Mouse (Mus musculus) heart, embryonic 13.5 days (tissue): ENCODE data around the gene Nhsl2. TPM values are rescaled to one million over a fixed set of nuclear protein-coding genes. Genes with fewer than 3 reads are reported as not detected.
"Not testable (repeated sequence)": the region's sequence is repeated elsewhere in the genome, so short reads cannot be mapped to it uniquely, and the experiment has no call there.

Source experiments
- ATAC-seq: fragments of 200-750 bp; cut with Nextera tagmentation; 2 replicates; pipeline ENCODE4 v1.8.0; 2017; ENCODE audit warnings: moderate TSS enrichment; ENCODE audit not compliant: insufficient number of reproducible peaks, low FRiP score, low TSS enrichment; ENCODE audit errors: extremely low read depth
- H3K27ac ChIP-seq: fragments of 300-500 bp; sonication (generic); replicated peaks from 2 replicates; pipeline ENCODE4 v1.5.1; 2015; ENCODE audit warnings: moderate library complexity, mild to moderate bottlenecking, inconsistent platforms
- H3K27me3 ChIP-seq: fragments of 300-500 bp; sonication (generic); replicated peaks from 2 replicates; pipeline ENCODE4 v1.6.1; 2015; ENCODE audit warnings: mild to moderate bottlenecking, inconsistent platforms
- H3K36me3 ChIP-seq: fragments of 300-500 bp; sonication (generic); 2 replicates; pipeline ENCODE4 v1.6.1; 2015; ENCODE audit warnings: mild to moderate bottlenecking, inconsistent platforms
- H3K4me1 ChIP-seq: fragments of 300-500 bp; sonication (generic); 2 replicates; pipeline ENCODE4 v1.6.1; 2015; ENCODE audit warnings: inconsistent platforms
- H3K4me2 ChIP-seq: fragments of 300-500 bp; sonication (generic); 2 replicates; pipeline ENCODE4 v1.6.1; 2015; ENCODE audit warnings: inconsistent platforms, mild to moderate bottlenecking, moderate library complexity
- H3K4me3 ChIP-seq: fragments of 300-500 bp; sonication (generic); 2 replicates; pipeline ENCODE4 v1.5.1; 2015; ENCODE audit warnings: moderate library complexity, mild to moderate bottlenecking, inconsistent platforms
- H3K9ac ChIP-seq: fragments of 300-500 bp; sonication (generic); 2 replicates; pipeline ENCODE4 v1.6.1; 2015; ENCODE audit warnings: inconsistent platforms, mild to moderate bottlenecking, moderate library complexity
- H3K9me3 ChIP-seq: fragments of 300-500 bp; sonication (generic); 2 replicates; pipeline ENCODE4 v1.6.1; 2016; ENCODE audit warnings: inconsistent platforms
- WGBS: fragments of 180-500 bp; shearing (Covaris S2); methylation state at CpG from one replicate; pipeline ENCODE4 v1.1.7; 2015; ENCODE audit warnings: mixed read lengths; 5-methylcytosine and 5-hydroxymethylcytosine counted together
- polyA plus RNA-seq: library from polyadenylated mRNA; unstranded; fragments of >200 nt; fragmentation: Nextera tagmentation; extraction: Ambion mirVana; gene quantifications from 2 replicates; pipeline ENCODE4 v1.2.1, GENCODE M21; 2015

Gene Nhsl2
- polyA plus RNA-seq, 1 experiment from 2014 or later = 11.1 TPM

DNA sequence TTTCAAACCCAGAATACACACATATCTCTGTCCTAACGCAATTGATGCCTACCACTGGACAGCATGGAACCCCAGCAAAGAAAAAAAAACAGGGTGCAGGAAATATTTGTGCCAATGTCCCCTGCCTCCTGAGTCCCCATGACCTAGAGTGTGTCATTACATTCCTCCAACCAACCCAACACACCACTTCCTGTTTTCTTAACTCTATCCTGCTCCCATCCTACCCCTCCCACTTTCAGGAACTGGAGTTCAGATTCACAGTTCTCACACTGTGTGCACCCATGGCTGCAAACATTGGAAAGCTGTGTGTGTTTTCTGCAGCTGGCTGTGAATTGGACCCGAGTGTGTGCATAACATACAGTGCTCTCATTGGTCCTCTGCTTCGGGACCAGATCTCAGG lies 241.4 kb downstream of the Nhsl2 start:
- no peak for ATAC-seq
- Histone ChIP-seq H3K9me3 (no peaks in the 10 kb centered on the region), H3K4me2 (no peak overlapping the region), H3K27me3 (peaks cover 14% of the 10 kb centered on the region), H3K9ac (no peak overlapping the region), H3K36me3 (no peaks in the 10 kb centered on the region), H3K4me1 (no peaks in the 10 kb centered on the region), H3K4me3 (no peak overlapping the region), H3K27ac (no peak overlapping the region)
- WGBS = 73% methylated on average over 3 of the region's 3 CpGs

- no peak overlapping the region for H3K27ac ChIP-seq
- H3K4me3 ChIP-seq = no peak overlapping the region
- no peak for ATAC-seq
- H3K36me3 ChIP-seq = no peaks in the 10 kb centered on the region
- no peaks in the 10 kb centered on the region for H3K9me3 ChIP-seq
- peaks cover 14% of the 10 kb centered on the region for H3K27me3 ChIP-seq
- WGBS = 71% methylated on average over 7 of the region's 7 CpGs
- no peak overlapping the region for H3K9ac ChIP-seq
- H3K4me2 ChIP-seq = no peak overlapping the region
- H3K4me1 ChIP-seq = no peaks in the 10 kb centered on the region
Measured at GRCm38 (mm10) chrX:102094381-102094904, 245.3 kb downstream of the Nhsl2 start.

DNA sequence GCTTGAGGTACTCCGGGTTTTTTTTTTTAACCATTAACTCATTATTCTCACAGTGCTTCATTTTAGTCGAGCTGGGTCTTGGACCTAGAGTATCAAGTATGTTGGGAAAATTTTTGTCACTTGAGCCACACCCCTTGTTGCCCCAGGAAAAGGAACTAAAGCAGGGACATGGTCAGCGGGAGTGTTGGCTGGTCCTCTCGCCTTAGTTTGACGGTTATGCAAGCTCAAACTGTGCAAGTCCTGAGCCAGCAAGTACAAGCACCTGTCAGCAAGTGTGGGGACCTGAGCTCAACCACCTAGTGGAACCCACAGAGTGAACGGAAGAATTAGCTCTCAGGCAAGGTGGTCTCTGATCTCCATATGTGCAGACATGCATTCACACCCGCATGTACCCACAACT lies 252.7 kb downstream of the Nhsl2 start:
- ATAC-seq = no peak
- WGBS = 60% methylated on average over 7 of the region's 7 CpGs

GRCm38 (mm10) chrX:102103830-102104229 lies 254.6 kb downstream of the Nhsl2 start:
- not testable (repeated sequence) for H3K27me3 ChIP-seq, H3K36me3 ChIP-seq, H3K4me3 ChIP-seq, H3K9ac ChIP-seq, H3K4me1 ChIP-seq, H3K27ac ChIP-seq, ATAC-seq, H3K9me3 ChIP-seq, H3K4me2 ChIP-seq
- 47% methylated on average over 2 of the region's 2 CpGs for WGBS

More for the DNA sequence above, 252.7 kb downstream of the Nhsl2 start:
- Histone ChIP-seq H3K4me1 (no peaks in the 10 kb centered on the region), H3K4me2 (no peak overlapping the region), H3K27me3 (peaks cover 4% of the 10 kb centered on the region; the same call in 1 of the 2 replicates), H3K36me3 (no peaks in the 10 kb centered on the region), H3K4me3 (no peak overlapping the region), H3K9ac (no peak overlapping the region), H3K9me3 (no peaks in the 10 kb centered on the region), H3K27ac (no peak overlapping the region)

GRCm38 (mm10) chrX:102109349-102109748 lies 260.2 kb downstream of the Nhsl2 start:
- peaks cover 19% of the 10 kb centered on the region; the same call in 1 of the 2 replicates for H3K27me3 ChIP-seq
- 68% methylated on average over 5 of the region's 5 CpGs for WGBS
- not testable (repeated sequence) for H3K9ac ChIP-seq, H3K4me3 ChIP-seq, H3K36me3 ChIP-seq, H3K4me1 ChIP-seq, H3K4me2 ChIP-seq, H3K27ac ChIP-seq, H3K9me3 ChIP-seq, ATAC-seq

GRCm38 (mm10) chrX:102115676-102116075 lies 266.5 kb downstream of the Nhsl2 start:
- Histone ChIP-seq H3K9me3 (no peaks in the 10 kb centered on the region), H3K9ac (no peak overlapping the region), H3K4me1 (peaks cover 9% of the 10 kb centered on the region; the same call in 1 of the 2 replicates), H3K27me3 (peaks cover 23% of the 10 kb centered on the region; the same call in 1 of the 2 replicates), H3K4me3 (no peak overlapping the region), H3K27ac (no peak overlapping the region), H3K36me3 (no peaks in the 10 kb centered on the region), H3K4me2 (no peak overlapping the region)
- ATAC-seq = no peak
- WGBS = 32% methylated on average over 4 of the region's 4 CpGs

GRCm38 (mm10) chrX:102119042-102119864 lies 270.1 kb downstream of the Nhsl2 start, which contains the start of gene Pin4:
Pin4 (plus strand) TSS chrX:102119447.
- 8% methylated on average over 30 of the region's 30 CpGs for WGBS
- Histone ChIP-seq H3K4me2 (peak within 1 kb of the TSS; percentile 73), H3K27me3 (0 out of 2 replicates have a peak, but pooled peaks cover 12% of the 10 kb centered on the region), H3K4me3 (peak within 1 kb of the TSS; percentile 75), H3K36me3 (peaks cover 26% of the 10 kb centered on the region), H3K4me1 (peaks cover 9% of the 10 kb centered on the region; the same call in 1 of the 2 replicates), H3K9me3 (no peaks in the 10 kb centered on the region), H3K27ac (peak within 1 kb of the TSS; percentile 45; the same call in 1 of the 2 replicates), H3K9ac (peak within 1 kb of the TSS; percentile 88)
- peak; percentile 98 for ATAC-seq

DNA sequence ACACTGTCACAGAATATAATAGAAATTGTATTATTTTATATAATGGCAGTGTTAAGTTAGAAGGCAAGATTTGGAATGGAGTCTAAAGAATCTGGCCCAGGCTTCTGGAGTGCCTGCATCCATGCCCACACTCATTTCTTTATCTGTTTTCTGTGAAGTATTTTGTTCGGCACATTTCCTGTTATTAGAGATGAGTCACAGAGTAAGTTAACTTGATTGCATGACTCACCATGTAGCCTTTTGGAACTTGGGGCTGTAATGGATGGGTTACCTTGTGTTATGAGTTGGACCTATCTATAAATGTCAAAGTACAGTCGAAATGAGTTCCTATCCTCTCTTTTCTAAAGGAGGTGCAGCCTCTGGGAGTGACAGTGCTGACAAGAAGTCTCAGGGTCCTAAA lies 272.1 kb downstream of the Nhsl2 start:
- WGBS = 74% methylated on average over 2 of the region's 2 CpGs
- H3K9ac ChIP-seq = no peak overlapping the region
- 0 out of 2 replicates have a peak, but pooled peaks cover 8% of the 10 kb centered on the region for H3K27me3 ChIP-seq
- no peaks in the 10 kb centered on the region for H3K9me3 ChIP-seq
- ATAC-seq = no peak
- H3K4me3 ChIP-seq = no peak overlapping the region
- H3K36me3 ChIP-seq = peaks cover 44% of the 10 kb centered on the region
- no peak overlapping the region for H3K4me2 ChIP-seq
- no peak overlapping the region for H3K27ac ChIP-seq
- H3K4me1 ChIP-seq = peaks cover 9% of the 10 kb centered on the region; the same call in 1 of the 2 replicates

- ATAC-seq = no peak
- Histone ChIP-seq H3K9me3 (no peaks in the 10 kb centered on the region), H3K4me2 (no peak overlapping the region), H3K4me3 (no peak overlapping the region), H3K4me1 (no peaks in the 10 kb centered on the region), H3K36me3 (peaks cover 42% of the 10 kb centered on the region), H3K9ac (no peak overlapping the region), H3K27me3 (peaks cover 6% of the 10 kb centered on the region; the same call in 1 of the 2 replicates), H3K27ac (no peak overlapping the region)
- 75% methylated on average over 1 of the region's 1 CpGs for WGBS
Measured at GRCm38 (mm10) chrX:102141157-102141556, 292.0 kb downstream of the Nhsl2 start.
